Mouse (Mus musculus): ENCODE results near the gene Prpf8.

GRCm38 (mm10) chr11:75519834-75520633 lies 33.4 kb downstream of the Prpf8 start:
- TF ChIP-seq TAL1 (IDR thresholded peaks at IDR 0.05; ENCODE audit: low read length) (no peak), GATA1 (IDR thresholded peaks at IDR 0.05; ENCODE audit: low read length) (no peak)
